Mouse (Mus musculus): ENCODE data around the gene Shank2. TPM values are rescaled to one million over a fixed set of nuclear protein-coding genes. Genes with fewer than 3 reads are reported as not detected.

The Shank2 gene
- total RNA-seq, 2 experiments from 2014 or later: 0.52 to 0.68 TPM

- no peak for DNase-seq
Measured at GRCm38 (mm10) chr7:144229421-144229820, 227.7 kb downstream of the Shank2 start.

DNA sequence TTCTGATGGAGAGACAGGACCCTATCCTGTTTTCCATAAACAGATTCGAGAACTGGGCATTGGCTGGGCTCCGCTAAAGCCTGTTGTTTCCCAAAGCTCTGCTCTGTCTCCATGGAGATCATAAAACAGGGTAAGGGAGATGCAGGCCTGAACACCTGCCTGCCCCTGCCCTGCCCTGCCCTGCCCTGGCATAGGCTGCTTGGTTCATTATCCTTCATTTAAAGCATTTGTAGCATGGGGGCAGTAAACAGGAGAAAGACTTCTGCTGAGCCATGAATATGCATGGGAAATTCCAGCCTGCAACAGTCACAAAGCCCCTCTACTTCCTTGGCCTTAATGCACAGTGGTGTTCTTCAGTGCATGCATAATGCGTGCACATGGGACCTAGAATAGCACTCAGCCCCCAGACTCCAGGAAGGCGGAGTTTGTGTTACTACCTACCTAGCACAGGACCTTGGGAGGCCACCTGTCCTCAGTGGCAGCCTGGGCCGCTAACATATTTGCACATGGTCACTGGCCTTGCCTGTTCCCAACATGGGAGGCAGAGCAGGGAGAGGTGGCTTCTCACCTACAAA is 230.5 kb downstream of the Shank2 start:
- no peak for DNase-seq

DNA sequence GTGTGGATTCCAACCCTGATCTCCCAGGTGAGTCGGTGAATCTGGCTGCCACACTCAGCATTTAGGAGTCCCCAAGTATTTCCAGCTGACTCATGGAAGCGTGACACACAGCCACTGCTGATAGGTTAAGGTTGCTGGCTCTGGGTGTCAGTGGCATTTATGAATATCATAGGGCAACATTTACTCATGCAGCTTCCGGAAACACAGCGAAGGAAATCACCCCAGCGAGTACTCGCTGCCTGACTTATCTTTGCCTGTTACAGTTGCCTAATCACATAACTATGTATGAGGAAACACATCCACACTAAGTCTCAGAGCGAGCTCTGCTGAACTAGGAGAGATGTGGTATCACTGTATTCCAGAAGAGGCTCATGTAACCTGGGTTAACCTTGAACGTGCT is 231.8 kb downstream of the Shank2 start:
- no peak for DNase-seq

DNA sequence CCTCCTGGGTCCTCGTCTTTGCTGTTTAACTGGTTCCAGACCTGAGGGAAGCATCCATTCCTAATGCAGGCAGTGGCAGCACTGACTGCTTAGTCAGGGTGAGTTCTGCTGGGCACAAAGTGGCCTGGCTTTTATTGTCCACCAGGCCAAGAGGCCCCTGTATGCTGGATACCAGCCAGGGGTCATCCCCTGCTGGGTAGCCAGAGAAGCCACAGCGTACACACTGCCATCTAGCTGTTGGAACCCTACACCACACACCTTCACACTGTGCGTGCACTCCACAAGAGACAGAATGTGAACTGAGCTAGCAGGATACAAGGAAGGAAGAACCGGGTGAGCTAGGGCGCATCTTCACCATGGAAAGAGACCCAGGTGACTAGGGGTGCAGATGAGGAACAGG is 233.1 kb downstream of the Shank2 start:
- DNase-seq: no peak

GRCm38 (mm10) chr7:144235523-144235922 is 233.8 kb downstream of the Shank2 start:
- DNase-seq: no peak

GRCm38 (mm10) chr7:144236802-144237201 is 235.1 kb downstream of the Shank2 start:
- DNase-seq: no peak

- no peak for DNase-seq
Measured at GRCm38 (mm10) chr7:144238409-144238808, 236.7 kb downstream of the Shank2 start.

GRCm38 (mm10) chr7:144238992-144239391 is 237.3 kb downstream of the Shank2 start:
- no peak for DNase-seq

DNA sequence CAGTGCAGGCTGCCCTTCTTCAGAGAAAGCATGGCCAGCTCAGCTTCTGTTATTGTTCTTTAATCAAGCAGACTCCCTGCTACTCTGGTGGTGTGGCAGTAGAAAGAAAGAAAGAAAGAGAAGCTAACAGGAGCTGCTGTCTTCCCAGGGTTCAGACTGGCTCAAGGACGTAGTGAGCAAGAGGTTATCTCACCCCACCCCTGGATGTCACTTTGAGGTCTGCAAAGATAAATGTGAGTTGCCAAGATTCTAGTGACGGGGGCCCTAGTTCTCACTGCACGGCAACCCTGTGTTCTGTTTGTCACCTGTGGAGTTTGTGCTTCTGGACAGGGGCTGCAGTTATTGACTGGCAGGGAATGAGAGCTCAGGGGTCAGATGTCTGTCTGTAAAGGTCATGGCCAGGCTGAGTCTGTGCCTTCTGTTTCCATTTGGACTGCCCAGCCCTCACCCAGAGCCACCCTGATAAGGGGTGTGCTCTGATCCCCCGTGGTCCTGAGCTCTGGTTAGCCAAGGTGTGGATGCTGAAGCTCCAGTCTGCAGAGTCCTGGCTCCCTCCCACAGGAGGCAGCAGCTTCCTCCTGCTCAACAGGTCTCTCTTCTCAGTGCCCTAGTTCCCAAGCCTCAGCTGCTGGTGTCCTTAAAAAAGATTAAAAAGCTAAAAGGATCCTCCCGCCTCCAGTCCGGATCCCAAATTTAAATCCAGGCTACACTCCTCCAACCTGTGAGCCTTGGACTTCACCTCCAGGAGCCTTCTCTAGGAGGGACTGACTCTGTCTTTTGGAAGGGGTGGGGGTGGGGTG is 238.0 kb downstream of the Shank2 start:
- no peak for DNase-seq

DNA sequence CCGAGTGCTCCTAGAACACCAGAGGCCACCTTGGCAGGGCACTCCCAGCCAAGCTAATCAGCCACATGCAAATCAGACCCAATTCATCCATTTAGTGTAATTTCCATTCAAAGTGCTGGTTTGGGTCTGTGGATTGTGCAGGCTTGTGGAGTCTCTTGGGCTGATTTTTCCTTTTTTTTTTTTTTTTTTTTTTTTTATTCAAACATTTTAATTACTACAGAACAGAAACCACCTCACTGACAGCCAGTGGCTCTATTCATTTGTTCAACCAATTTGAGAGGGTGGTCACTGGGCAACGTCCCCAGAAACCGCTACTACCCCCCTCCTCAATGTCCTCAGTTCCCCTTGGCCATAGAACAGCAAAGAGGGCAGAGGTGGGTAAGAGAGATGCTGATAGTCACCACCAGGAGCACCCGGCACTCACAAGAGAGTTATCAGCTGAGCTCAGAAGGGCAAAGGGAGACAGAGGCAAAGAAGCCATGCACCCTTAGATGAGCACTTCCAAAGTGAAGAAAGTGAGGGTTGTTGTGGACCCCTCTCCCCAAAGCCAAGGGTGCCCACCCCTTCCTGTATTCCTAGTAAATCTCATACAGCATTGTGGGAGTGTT is 239.1 kb downstream of the Shank2 start:
- no peak for DNase-seq

GRCm38 (mm10) chr7:144244203-144244602 is 242.5 kb downstream of the Shank2 start:
- DNase-seq: no peak

GRCm38 (mm10) chr7:144246271-144246670 is 244.5 kb downstream of the Shank2 start:
- no peak for DNase-seq

DNA sequence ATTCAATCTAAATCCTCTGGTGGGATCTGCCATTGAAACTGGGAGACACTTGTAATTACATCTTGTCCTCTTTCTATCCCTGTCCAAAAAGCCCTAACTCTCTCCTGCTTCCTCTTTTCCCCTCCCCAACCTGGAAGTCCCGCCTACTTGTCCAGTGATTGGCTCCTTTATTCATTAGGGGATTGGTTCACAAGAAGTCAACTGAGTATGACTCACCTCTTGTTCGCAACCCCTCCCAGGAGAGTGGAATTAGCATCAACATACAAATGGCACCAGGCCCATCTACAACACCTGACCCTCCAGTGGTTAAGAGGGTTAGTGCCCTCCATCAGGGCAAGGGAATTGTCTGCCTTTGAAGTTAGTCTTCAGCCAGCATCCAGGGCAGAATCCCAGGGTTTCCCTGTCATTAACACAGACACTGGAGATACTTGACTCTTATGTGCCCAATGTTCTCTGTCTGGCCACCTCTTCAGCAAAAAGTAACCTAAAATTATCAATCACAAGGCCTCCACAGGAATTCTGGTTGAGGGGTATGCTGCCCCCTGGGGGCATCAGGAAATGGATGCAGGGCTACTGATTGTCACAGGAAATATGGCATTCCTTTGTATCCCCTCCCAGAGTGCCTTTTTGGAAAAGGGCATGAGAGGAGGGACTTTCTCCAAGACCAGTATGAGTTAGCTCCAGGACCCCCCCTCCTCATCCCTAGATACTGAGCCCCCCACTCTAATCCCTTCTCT is 247.1 kb downstream of the Shank2 start:
- DNase-seq: no peak

- DNase-seq: no peak
Measured at GRCm38 (mm10) chr7:144250791-144251190, 249.1 kb downstream of the Shank2 start.

- DNase-seq: no peak
Measured at GRCm38 (mm10) chr7:144251250-144251649, 249.5 kb downstream of the Shank2 start.

- DNase-seq: no peak
Measured at GRCm38 (mm10) chr7:144254674-144255246, 253.0 kb downstream of the Shank2 start.

DNA sequence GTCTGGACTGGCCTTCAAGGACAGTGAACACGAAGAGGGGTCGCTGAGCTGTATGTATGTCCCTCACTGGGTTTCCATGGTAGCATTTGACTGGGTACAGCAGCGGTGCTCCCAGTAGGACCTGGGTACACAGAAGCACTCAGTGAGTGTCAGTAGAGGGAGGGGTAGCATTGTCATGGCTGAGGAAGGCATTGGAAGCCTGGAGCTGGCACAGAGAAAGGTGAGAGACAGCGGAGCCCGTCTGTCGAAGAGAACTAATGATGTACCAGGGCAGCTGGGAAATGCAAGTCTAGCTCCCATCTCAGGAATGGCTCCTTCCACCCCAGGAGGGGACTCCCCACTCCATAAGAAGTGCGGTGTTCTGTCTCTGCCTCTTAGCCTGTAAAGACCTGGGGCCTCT is 256.1 kb downstream of the Shank2 start:
- no peak for DNase-seq

- no peak for DNase-seq
Measured at GRCm38 (mm10) chr7:144258332-144258731, 256.6 kb downstream of the Shank2 start.

GRCm38 (mm10) chr7:144262666-144263065 is 260.9 kb downstream of the Shank2 start:
- no peak for DNase-seq

DNA sequence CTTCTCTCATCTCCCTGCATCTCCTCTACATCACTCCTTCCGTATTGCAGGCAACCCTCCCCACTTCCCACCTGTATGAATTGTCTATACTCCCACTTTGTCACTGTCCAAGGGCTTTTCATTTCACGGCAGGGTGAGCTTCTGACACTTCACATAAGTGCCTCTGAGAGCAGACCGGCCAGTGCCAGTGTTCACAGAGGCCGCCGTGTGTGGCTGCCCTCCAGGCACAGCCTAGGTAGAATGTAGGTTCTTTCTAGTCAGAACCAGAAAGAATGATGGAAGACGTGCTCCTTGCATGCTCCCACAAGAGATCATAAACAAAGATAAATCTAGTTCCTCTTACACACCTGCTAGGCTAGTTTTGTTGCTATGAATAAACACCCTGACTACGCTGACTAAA is 265.0 kb downstream of the Shank2 start:
- DNase-seq: no peak

- DNase-seq: no peak
Measured at GRCm38 (mm10) chr7:144268329-144268728, 266.6 kb downstream of the Shank2 start.

DNA sequence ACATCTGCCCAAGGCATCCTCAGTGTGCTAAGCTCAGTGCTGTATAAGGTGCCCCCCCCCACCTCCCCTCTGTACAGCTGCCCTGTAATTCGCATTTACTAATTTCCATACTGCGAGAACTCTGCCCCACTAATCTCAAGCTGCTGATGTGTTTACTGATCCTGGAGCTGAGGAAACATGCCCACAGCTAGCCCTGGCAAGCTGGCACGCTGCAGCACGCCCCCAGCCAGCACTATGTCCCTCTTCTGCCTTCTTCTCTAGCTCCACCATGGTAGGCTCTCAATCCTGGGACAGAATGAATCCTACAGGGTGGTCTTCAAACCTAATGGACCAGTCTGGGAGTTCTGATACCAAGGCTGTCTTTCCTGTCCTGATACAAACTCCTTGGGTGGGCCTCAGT is 267.1 kb downstream of the Shank2 start:
- no peak for DNase-seq

DNA sequence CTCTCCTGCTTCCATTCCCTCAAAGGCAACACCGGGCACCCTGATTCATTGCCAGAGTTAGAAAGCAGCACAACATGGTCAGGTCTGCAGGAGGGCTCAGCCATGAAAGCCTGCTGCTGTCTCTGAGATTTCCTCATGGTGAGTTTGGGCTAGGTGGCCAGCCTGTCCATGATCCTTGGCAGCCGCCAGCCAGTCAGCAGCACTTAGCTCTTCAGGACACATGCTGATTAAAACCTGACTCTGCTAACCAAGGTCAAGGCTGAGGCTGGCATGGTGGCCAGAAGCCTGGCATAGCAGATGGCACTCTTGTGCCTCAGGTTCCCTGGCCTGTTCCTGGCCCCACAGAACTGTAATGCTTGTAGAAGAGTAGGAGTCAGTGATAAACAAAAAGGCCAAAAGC is 269.3 kb downstream of the Shank2 start:
- DNase-seq: no peak

Measured in gastrocnemius, postnatal 10 days (tissue).